Mouse (Mus musculus) cerebellum, adult 2 months (tissue): ENCODE data around the gene P3h2.

Experiments used
- CTCF ChIP-seq: fragments of 200-500 bp; IDR thresholded peaks from 2 replicates; pipeline ENCODE4 v1.5.1; 2011; ENCODE audit warnings: low read depth, mild to moderate bottlenecking, control low read depth, low read length, moderate library complexity, borderline replicate concordance; ENCODE audit not compliant: insufficient read depth
- POLR2A ChIP-seq: fragments of 200-500 bp; IDR thresholded peaks from 2 replicates; pipeline ENCODE4 v1.6.1; 2011; ENCODE audit warnings: low read length, control low read depth, borderline replicate concordance; ENCODE audit not compliant: insufficient read depth

DNA sequence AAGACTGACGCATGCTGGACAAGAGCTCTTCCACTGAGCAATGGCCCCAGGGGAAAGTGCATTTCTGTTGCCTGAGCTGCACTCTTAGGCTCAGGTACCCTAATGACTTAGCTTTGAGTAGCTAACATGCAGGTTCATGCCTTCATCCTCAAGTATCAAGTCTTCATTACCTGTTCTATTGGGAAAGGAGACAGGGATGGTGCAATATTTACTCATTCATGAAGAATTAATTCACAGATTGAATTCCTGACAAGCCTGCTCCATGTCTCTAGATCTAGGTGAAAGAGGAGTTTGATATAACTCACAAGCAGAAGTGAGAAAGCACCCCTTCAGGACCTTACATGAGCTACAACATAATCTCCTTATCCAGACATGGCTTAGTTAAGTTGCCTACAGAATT lies 17.3 kb downstream of the P3h2 start:
- TF ChIP-seq POLR2A (no peak), CTCF (no peak)
